Mouse (Mus musculus): ENCODE results near the gene Urah.

Gene Urah

GRCm38 (mm10) chr7:140877364-140877763 lies 42.5 kb downstream of the Urah start:
- DNase-seq = no peak

- DNase-seq = no peak
Measured at GRCm38 (mm10) chr7:140879355-140879754, 44.5 kb downstream of the Urah start.

GRCm38 (mm10) chr7:140880419-140880818 lies 45.6 kb downstream of the Urah start:
- DNase-seq = no peak

- peak; percentile 5 for DNase-seq
Measured at GRCm38 (mm10) chr7:140880865-140881515, 46.2 kb downstream of the Urah start.

GRCm38 (mm10) chr7:140881696-140882468 lies 47.1 kb downstream of the Urah start, which contains the start of the genes Psmd13 and Sirt3:
Gene Psmd13 (plus strand): TSS chr7:140881968.
Gene Sirt3 (minus strand): TSS chr7:140882309.
- DNase-seq = peak; percentile 98

- DNase-seq = no peak
Measured at GRCm38 (mm10) chr7:140882469-140882803, 47.6 kb downstream of the Urah start.

Measured in embryo, embryonic 11 days (tissue).